Mouse (Mus musculus): Measurements from ENCODE around the gene Olfr60. TPM values are rescaled to one million over a fixed set of nuclear protein-coding genes. Genes with fewer than 3 reads are reported as not detected.

Olfr60 gene
- total and polyA plus RNA-seq, 2 experiments from 2014 or later, result not detected

- Histone ChIP-seq H3K9ac (replicated peaks; ENCODE audit: low read length, poor library complexity, severe bottlenecking) (no peak overlapping the region), H3K9me3 (ENCODE audit: low read length) (no peaks in the 10 kb centered on the region), H3K4me2 (ENCODE audit: low read depth, low read length, poor library complexity, severe bottlenecking) (no peak overlapping the region), H3K4me1 (ENCODE audit: insufficient read depth, low read length) (no peaks in the 10 kb centered on the region), H3K27me3 (ENCODE audit: insufficient read depth, low read length) (no peaks in the 10 kb centered on the region), H3K4me3 (ENCODE audit: low read depth, low read length) (no peak overlapping the region), H3K36me3 (ENCODE audit: insufficient read depth, low read length) (no peaks in the 10 kb centered on the region), H3K27ac (ENCODE audit: low read depth, low read length) (no peak overlapping the region)
- ATAC-seq (ENCODE audit: low FRiP score) (no peak), DNase-seq (ENCODE audit: low spot score) (peak; percentile 3)
- no peak for TF ChIP-seq CTCF (IDR thresholded peaks at IDR 0.05)
- 53% methylated on average over 1 of the region's 1 CpGs for WGBS
Measured at GRCm38 (mm10) chr7:140329766-140330304, 31.6 kb downstream of the Olfr60 start.

- Histone ChIP-seq H3K9ac (replicated peaks; ENCODE audit: low read length, poor library complexity, severe bottlenecking) (no peak overlapping the region), H3K36me3 (ENCODE audit: insufficient read depth, low read length) (no peaks in the 10 kb centered on the region), H3K4me2 (ENCODE audit: low read depth, low read length, poor library complexity, severe bottlenecking) (no peak overlapping the region), H3K4me1 (ENCODE audit: insufficient read depth, low read length) (no peaks in the 10 kb centered on the region), H3K4me3 (ENCODE audit: low read depth, low read length) (no peak overlapping the region), H3K27me3 (ENCODE audit: insufficient read depth, low read length) (no peaks in the 10 kb centered on the region), H3K27ac (ENCODE audit: low read depth, low read length) (no peak overlapping the region), H3K9me3 (ENCODE audit: low read length) (no peaks in the 10 kb centered on the region)
- DNase-seq (ENCODE audit: low spot score) (no peak), ATAC-seq (ENCODE audit: low FRiP score) (no peak)
- no peak for TF ChIP-seq CTCF (IDR thresholded peaks at IDR 0.05)
Measured at GRCm38 (mm10) chr7:140321135-140321534, 40.3 kb downstream of the Olfr60 start.

- ATAC-seq (ENCODE audit: low FRiP score) (no peak), DNase-seq (ENCODE audit: low spot score) (no peak)
- no peaks in the 10 kb centered on the region for H3K9me3 ChIP-seq (ENCODE audit: low read length)
- 39% methylated on average over 1 of the region's 1 CpGs for WGBS
- TF ChIP-seq CTCF (IDR thresholded peaks at IDR 0.05), result no peak
- no peak within 1 kb of the TSS for H3K4me2 ChIP-seq (ENCODE audit: low read depth, low read length, poor library complexity, severe bottlenecking)
- H3K27ac ChIP-seq (ENCODE audit: low read depth, low read length), result no peak within 1 kb of the TSS
- H3K9ac ChIP-seq (replicated peaks; ENCODE audit: low read length, poor library complexity, severe bottlenecking), result no peak within 1 kb of the TSS
- H3K27me3 ChIP-seq (ENCODE audit: insufficient read depth, low read length), result no peaks in the 10 kb centered on the region
- H3K4me3 ChIP-seq (ENCODE audit: low read depth, low read length), result no peak within 1 kb of the TSS
- H3K4me1 ChIP-seq (ENCODE audit: insufficient read depth, low read length), result no peaks in the 10 kb centered on the region
- no peaks in the 10 kb centered on the region for H3K36me3 ChIP-seq (ENCODE audit: insufficient read depth, low read length)
Measured at GRCm38 (mm10) chr7:140320558-140320957, 40.9 kb downstream of the Olfr60 start, which contains the start of gene Olfr525. TSS of gene Olfr525 (plus strand) at chr7:140320858.

- H3K4me1 ChIP-seq (ENCODE audit: insufficient read depth, low read length), result no peaks in the 10 kb centered on the region
- WGBS, result 85% methylated on average over 3 of the region's 3 CpGs
Measured at GRCm38 (mm10) chr7:140319861-140320385, 41.5 kb downstream of the Olfr60 start.

GRCm38 (mm10) chr7:140299416-140299815, 62.1 kb downstream of the Olfr60 start:
- 92% methylated on average over 3 of the region's 3 CpGs for WGBS
- ATAC-seq (ENCODE audit: low FRiP score) (no peak), DNase-seq (ENCODE audit: low spot score) (no peak)
- Histone ChIP-seq H3K9ac (replicated peaks; ENCODE audit: low read length, poor library complexity, severe bottlenecking) (no peak overlapping the region), H3K4me1 (ENCODE audit: insufficient read depth, low read length) (no peaks in the 10 kb centered on the region), H3K36me3 (ENCODE audit: insufficient read depth, low read length) (no peaks in the 10 kb centered on the region), H3K4me3 (ENCODE audit: low read depth, low read length) (no peak overlapping the region), H3K9me3 (ENCODE audit: low read length) (no peaks in the 10 kb centered on the region), H3K27me3 (ENCODE audit: insufficient read depth, low read length) (no peaks in the 10 kb centered on the region), H3K4me2 (ENCODE audit: low read depth, low read length, poor library complexity, severe bottlenecking) (no peak overlapping the region), H3K27ac (ENCODE audit: low read depth, low read length) (no peak overlapping the region)
- TF ChIP-seq CTCF (IDR thresholded peaks at IDR 0.05), result no peak

More at GRCm38 (mm10) chr7:140319861-140320385, 41.5 kb downstream of the Olfr60 start:
- Histone ChIP-seq H3K9me3 (ENCODE audit: low read length) (no peaks in the 10 kb centered on the region), H3K9ac (replicated peaks; ENCODE audit: low read length, poor library complexity, severe bottlenecking) (no peak overlapping the region), H3K36me3 (ENCODE audit: insufficient read depth, low read length) (no peaks in the 10 kb centered on the region), H3K27me3 (ENCODE audit: insufficient read depth, low read length) (no peaks in the 10 kb centered on the region), H3K4me3 (ENCODE audit: low read depth, low read length) (no peak overlapping the region), H3K27ac (ENCODE audit: low read depth, low read length) (no peak overlapping the region), H3K4me2 (ENCODE audit: low read depth, low read length, poor library complexity, severe bottlenecking) (no peak overlapping the region)
- ATAC-seq (ENCODE audit: low FRiP score), result no peak
- TF ChIP-seq CTCF (IDR thresholded peaks at IDR 0.05), result no peak
- no peak for DNase-seq (ENCODE audit: low spot score)

- Histone ChIP-seq H3K27me3 (ENCODE audit: insufficient read depth, low read length) (no peaks in the 10 kb centered on the region), H3K27ac (ENCODE audit: low read depth, low read length) (no peak overlapping the region), H3K9me3 (ENCODE audit: low read length) (no peaks in the 10 kb centered on the region), H3K4me3 (ENCODE audit: low read depth, low read length) (no peak overlapping the region), H3K9ac (replicated peaks; ENCODE audit: low read length, poor library complexity, severe bottlenecking) (no peak overlapping the region), H3K4me1 (ENCODE audit: insufficient read depth, low read length) (no peaks in the 10 kb centered on the region), H3K4me2 (ENCODE audit: low read depth, low read length, poor library complexity, severe bottlenecking) (no peak overlapping the region), H3K36me3 (ENCODE audit: insufficient read depth, low read length) (no peaks in the 10 kb centered on the region)
- DNase-seq (ENCODE audit: low spot score), result no peak
- TF ChIP-seq CTCF (IDR thresholded peaks at IDR 0.05), result no peak
- WGBS, result 79% methylated on average over 6 of the region's 6 CpGs
- ATAC-seq (ENCODE audit: low FRiP score), result no peak
Measured at GRCm38 (mm10) chr7:140296876-140297275, 64.6 kb downstream of the Olfr60 start.

Measured in midbrain, postnatal 0 days (tissue).